Mouse (Mus musculus) activated CD4-positive, CD25-positive, alpha-beta regulatory T cell, adult 4 months (primary cell): ENCODE data around the gene Rgs14. TPM values are rescaled to one million over a fixed set of nuclear protein-coding genes. Genes with fewer than 3 reads are reported as not detected.

Source experiments
- polyA plus RNA-seq, 2 experiments: library from polyadenylated mRNA; unstranded; fragments of 100-300 nt; shearing (Covaris generic); gene quantifications; one replicate each; pipeline ENCODE4 v1.2.1; 2017

The Rgs14 gene
- polyA plus RNA-seq, 2 experiments from 2014 or later: 51.5 to 69.6 TPM

Other genes starting within 250 kb of the Rgs14 start
- gene Gm17617, start 236.2 kb upstream of the Rgs14 start, polyA plus RNA-seq: not detected
- not detected for gene Fgfr4, start 217.1 kb upstream of the Rgs14 start, polyA plus RNA-seq
- 10 to 100 TPM; 53.0 to 53.8 TPM for gene Nsd1, start 159.9 kb upstream of the Rgs14 start, polyA plus RNA-seq
- 100 to 1,000 TPM; 282 to 313 TPM for gene Prelid1, start 49.2 kb upstream of the Rgs14 start, polyA plus RNA-seq
- gene Rab24, start 47.8 kb upstream of the Rgs14 start, polyA plus RNA-seq: 10 to 100 TPM; 10.3 to 13.3 TPM
- gene Mxd3, start 39.9 kb upstream of the Rgs14 start, polyA plus RNA-seq: 10 to 100 TPM in 1 of 2 experiments, 1 to 10 TPM in 1; 9.2 to 12.4 TPM
- gene Lman2, start 6.9 kb upstream of the Rgs14 start, polyA plus RNA-seq: 10 to 100 TPM; 46.7 to 58.6 TPM
- not detected for gene Slc34a1, start 28.5 kb downstream of the Rgs14 start, polyA plus RNA-seq
- gene Pfn3, start 45.5 kb downstream of the Rgs14 start, polyA plus RNA-seq: not detected
- gene F12, start 57.1 kb downstream of the Rgs14 start, polyA plus RNA-seq: not detected
- gene Grk6, start 75.3 kb downstream of the Rgs14 start, polyA plus RNA-seq: 10 to 100 TPM; 38.6 to 43.6 TPM
- gene Prr7, start 94.5 kb downstream of the Rgs14 start, polyA plus RNA-seq: not detected
- under 1 TPM in 1 of 2 experiments, not detected in 1; 0.25 TPM for gene Dbn1, start 118.4 kb downstream of the Rgs14 start, polyA plus RNA-seq
- gene Pdlim7, start 143.9 kb downstream of the Rgs14 start, polyA plus RNA-seq: 10 to 100 TPM in 1 of 2 experiments, 1 to 10 TPM in 1; 7.4 to 14.4 TPM
- 1 to 10 TPM in 1 of 2 experiments, not detected in 1; 2.7 TPM for gene Dok3, start 159.6 kb downstream of the Rgs14 start, polyA plus RNA-seq
- 10 to 100 TPM; 46.8 to 54.5 TPM for gene Ddx41, start 166.9 kb downstream of the Rgs14 start, polyA plus RNA-seq
- gene Fam193b, start 201.4 kb downstream of the Rgs14 start, polyA plus RNA-seq: 10 to 100 TPM; 21.6 to 26.7 TPM
- 100 to 1,000 TPM; 152 to 296 TPM for gene Tmed9, start 204.0 kb downstream of the Rgs14 start, polyA plus RNA-seq
- gene B4galt7, start 230.2 kb downstream of the Rgs14 start, polyA plus RNA-seq: 10 to 100 TPM; 24.5 to 30.2 TPM